ENCODE assay signal across 15 mouse cellular contexts in the genomic region with DNA sequence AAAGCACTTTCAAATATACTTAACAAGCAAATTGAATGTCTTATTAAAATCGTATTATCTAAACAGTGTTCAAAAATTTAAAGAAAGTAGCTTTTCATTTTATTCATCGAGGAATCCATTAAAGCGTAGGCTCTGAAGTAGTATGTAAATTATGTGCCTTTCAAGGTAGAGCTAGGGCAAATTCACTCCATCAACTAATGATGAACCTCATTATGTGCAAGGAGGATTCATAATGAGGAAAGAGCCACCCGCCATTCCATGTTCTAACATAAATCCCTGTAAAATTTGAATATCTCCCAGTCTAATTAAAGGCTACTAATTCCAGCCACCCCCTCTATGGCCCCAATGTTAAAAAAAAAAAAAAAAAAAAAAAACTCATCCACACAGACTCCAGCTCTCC.
DNase-seq lines count a peak whose midpoint lies in the region; ATAC-seq and TF ChIP-seq lines count a peak whose summit lies in the region.
"Had no signal": no experiment of that assay in that cellular context is flagged by ENCODE, and none has a peak within 500 bp of the region (broad histone marks: within the 10 kb centered on the region; RNA-seq: fewer than 3 reads in every experiment).

No protein-coding gene starts in this region.

- no peak for DNase-seq in heart, postnatal 10 days
- no peak for DNase-seq in stomach, postnatal 0 days (ENCODE audit: low spot score)
- DNase-seq in urinary bladder, adult 2 months (ENCODE audit: low spot score) = no peak
- DNase-seq: adrenal gland, postnatal 25 days; cerebellum, adult 2 months; gastrocnemius, adult 2 months; kidney, adult 11 months; lung, adult 18-20 months; thymus, postnatal 4 days had no signal

- WGBS in heart, embryonic 16.5 days = 74% methylated on average over 4 of the region's 4 CpGs
- 78% methylated on average over 4 of the region's 4 CpGs for WGBS in stomach, embryonic 14.5 days
- 82% methylated on average over 4 of the region's 4 CpGs for WGBS in stomach, postnatal 0 days
- WGBS in intestine, embryonic 15.5 days = 76% methylated on average over 4 of the region's 4 CpGs
- WGBS in stomach, embryonic 16.5 days = 85% methylated on average over 4 of the region's 4 CpGs

- peaks cover 58% of the 10 kb centered on the region for H3K4me1 ChIP-seq in heart, embryonic 16.5 days (ENCODE audit: control insufficient read depth, insufficient read depth, low read length)
- peaks cover 51% of the 10 kb centered on the region for H3K4me1 ChIP-seq in stomach, embryonic 14.5 days (ENCODE audit: control insufficient read depth, insufficient read depth, low read length)
- H3K4me1 ChIP-seq in stomach, postnatal 0 days (replicated peaks; ENCODE audit: control insufficient read depth, insufficient read depth) = peaks cover 18% of the 10 kb centered on the region
- peaks cover 48% of the 10 kb centered on the region for H3K4me1 ChIP-seq in intestine, embryonic 15.5 days (replicated peaks)
- H3K4me1 ChIP-seq in stomach, embryonic 16.5 days (ENCODE audit: control insufficient read depth, insufficient read depth, low read length) = peaks cover 45% of the 10 kb centered on the region

- no peaks in the 10 kb centered on the region for H3K36me3 ChIP-seq in heart, embryonic 16.5 days (ENCODE audit: control insufficient read depth, insufficient read depth)
- no peaks in the 10 kb centered on the region for H3K36me3 ChIP-seq in stomach, embryonic 14.5 days (ENCODE audit: control insufficient read depth, insufficient read depth, low read length)
- no peaks in the 10 kb centered on the region for H3K36me3 ChIP-seq in stomach, postnatal 0 days (ENCODE audit: control insufficient read depth, insufficient read depth, low read length)
- no peaks in the 10 kb centered on the region for H3K36me3 ChIP-seq in intestine, embryonic 15.5 days
- H3K36me3 ChIP-seq in stomach, embryonic 16.5 days (ENCODE audit: control insufficient read depth, insufficient read depth, low read length) = no peaks in the 10 kb centered on the region

- no peak for ATAC-seq in heart, embryonic 16.5 days (replicated peaks; ENCODE audit: extremely low read depth, insufficient read depth, low FRiP score)
- no peak for ATAC-seq in stomach, embryonic 14.5 days (ENCODE audit: insufficient number of reproducible peaks, insufficient read depth, low FRiP score, low read depth)
- no peak for ATAC-seq in stomach, postnatal 0 days (ENCODE audit: low FRiP score, low TSS enrichment)
- ATAC-seq in intestine, embryonic 15.5 days = no peak
- no peak for ATAC-seq in stomach, embryonic 16.5 days (ENCODE audit: insufficient read depth, low FRiP score)
- ATAC-seq in frontal cortex, adult (ENCODE audit: low TSS enrichment) = no peak
- ATAC-seq: Patski had no signal

- TF ChIP-seq CTCF in stomach, postnatal 0 days (IDR thresholded peaks at IDR 0.05; ENCODE audit: low read depth) = no peak

- H3K27ac ChIP-seq in heart, embryonic 16.5 days (ENCODE audit: low read length) = peak overlapping the region; percentile 89
- H3K27ac ChIP-seq in stomach, embryonic 14.5 days (ENCODE audit: low read length) = no peak overlapping the region
- H3K27ac ChIP-seq in stomach, postnatal 0 days (replicated peaks) = no peak overlapping the region
- no peak overlapping the region for H3K27ac ChIP-seq in intestine, embryonic 15.5 days
- H3K27ac ChIP-seq in stomach, embryonic 16.5 days (ENCODE audit: low read length) = no peak overlapping the region
- H3K27ac ChIP-seq: gastrocnemius, adult 2 months had no signal

- H3K4me2 ChIP-seq in heart, embryonic 16.5 days (ENCODE audit: low read depth, low read length) = peak overlapping the region; percentile 60
- H3K4me2 ChIP-seq in stomach, embryonic 14.5 days (replicated peaks; ENCODE audit: low read depth, low read length) = peak overlapping the region; percentile 32
- H3K4me2 ChIP-seq in stomach, postnatal 0 days (replicated peaks; ENCODE audit: low read depth) = no peak overlapping the region
- H3K4me2 ChIP-seq in intestine, embryonic 15.5 days (replicated peaks) = peak overlapping the region; percentile 51
- peak overlapping the region; percentile 50 for H3K4me2 ChIP-seq in stomach, embryonic 16.5 days (ENCODE audit: low read depth, low read length)

- no peaks in the 10 kb centered on the region for H3K27me3 ChIP-seq in heart, embryonic 16.5 days (ENCODE audit: control insufficient read depth, insufficient read depth, low read length)
- H3K27me3 ChIP-seq in stomach, embryonic 14.5 days (ENCODE audit: control insufficient read depth, insufficient read depth, low read length) = no peaks in the 10 kb centered on the region
- H3K27me3 ChIP-seq in stomach, postnatal 0 days (ENCODE audit: control insufficient read depth, insufficient read depth, low read length) = no peaks in the 10 kb centered on the region
- no peaks in the 10 kb centered on the region for H3K27me3 ChIP-seq in intestine, embryonic 15.5 days (replicated peaks)
- H3K27me3 ChIP-seq in stomach, embryonic 16.5 days (ENCODE audit: control insufficient read depth, insufficient read depth, low read length) = no peaks in the 10 kb centered on the region
- H3K27me3 ChIP-seq: Patski had no signal

- intact Hi-C loops in heart, postnatal 10 days (cut with DNase I) = loop anchor here (5.0 kb wide), 3 partner anchors 35 to 320 kb away; partner anchors contain the start of gene Foxp1

- no peak for TF ChIP-seq EP300 in stomach, postnatal 0 days (optimal IDR thresholded peaks at IDR 0.05)

- H3K9me3 ChIP-seq in heart, embryonic 16.5 days (replicated peaks; ENCODE audit: control insufficient read depth, low read length) = no peaks in the 10 kb centered on the region
- H3K9me3 ChIP-seq in stomach, embryonic 14.5 days (ENCODE audit: control insufficient read depth, low read depth, low read length) = no peaks in the 10 kb centered on the region
- H3K9me3 ChIP-seq in stomach, postnatal 0 days (ENCODE audit: control insufficient read depth, low read length) = no peaks in the 10 kb centered on the region
- H3K9me3 ChIP-seq in intestine, embryonic 15.5 days = no peaks in the 10 kb centered on the region
- no peaks in the 10 kb centered on the region for H3K9me3 ChIP-seq in stomach, embryonic 16.5 days (replicated peaks; ENCODE audit: control insufficient read depth, low read length)

- peak overlapping the region; percentile 71 for H3K9ac ChIP-seq in heart, embryonic 16.5 days (ENCODE audit: low read length)
- no peak overlapping the region for H3K9ac ChIP-seq in stomach, embryonic 14.5 days (replicated peaks; ENCODE audit: low read depth, low read length)
- no peak overlapping the region for H3K9ac ChIP-seq in stomach, postnatal 0 days (ENCODE audit: low read length)
- H3K9ac ChIP-seq in intestine, embryonic 15.5 days = peak overlapping the region; percentile 8; the same call in 1 of the 2 replicates
- no peak overlapping the region for H3K9ac ChIP-seq in stomach, embryonic 16.5 days (ENCODE audit: low read length)

- peak overlapping the region; percentile 48 for H3K4me3 ChIP-seq in heart, embryonic 16.5 days (ENCODE audit: low read length)
- H3K4me3 ChIP-seq in stomach, embryonic 14.5 days (ENCODE audit: low read depth, low read length) = no peak overlapping the region
- H3K4me3 ChIP-seq in stomach, postnatal 0 days (ENCODE audit: low read depth, low read length) = no peak overlapping the region
- 0 out of 2 replicates have a peak overlapping the region, but pooled peaks have one; percentile 18 for H3K4me3 ChIP-seq in intestine, embryonic 15.5 days (replicated peaks)
- H3K4me3 ChIP-seq in stomach, embryonic 16.5 days (replicated peaks; ENCODE audit: low read length) = peak overlapping the region; percentile 26
- H3K4me3 ChIP-seq: gastrocnemius, adult 2 months had no signal

Comparison
In these comparisons a context has a peak if more than half of its experiments do, and no peak if none do; other contexts are left out.
1. H3K4me3 ChIP-seq: peak in heart, embryonic 16.5 days (single experiment), intestine, embryonic 15.5 days (single experiment) and stomach, embryonic 16.5 days (single experiment); none in stomach, embryonic 14.5 days (single experiment) and stomach, postnatal 0 days (single experiment).
2. H3K9ac ChIP-seq: peak in heart, embryonic 16.5 days (single experiment) and intestine, embryonic 15.5 days (single experiment); none in stomach, embryonic 14.5 days (single experiment), stomach, postnatal 0 days (single experiment) and stomach, embryonic 16.5 days (single experiment).